Mouse (Mus musculus): ENCODE results near the gene Slc36a3.

GRCm38 (mm10) chr11:55131946-55132345 is 19.6 kb downstream of the Slc36a3 start:
- TF ChIP-seq CTCF (IDR thresholded peaks at IDR 0.05; ENCODE audit: low read depth): no peak
- no peak for TF ChIP-seq EP300 (IDR thresholded peaks at IDR 0.05; ENCODE audit: low read depth)
